Mouse (Mus musculus): Measurements from ENCODE around the gene Map6. TPM values are rescaled to one million over a fixed set of nuclear protein-coding genes. Genes with fewer than 3 reads are reported as not detected.
"Not testable (repeated sequence)": the region's sequence is repeated elsewhere in the genome, so short reads cannot be mapped to it uniquely, and the experiment has no call there.

Map6 gene
- total RNA-seq, 1 experiment from 2014 or later: 7.0 TPM

GRCm38 (mm10) chr7:99355731-99356131, 88.5 kb downstream of the Map6 start:
- DNase-seq: peak; percentile 89

DNA sequence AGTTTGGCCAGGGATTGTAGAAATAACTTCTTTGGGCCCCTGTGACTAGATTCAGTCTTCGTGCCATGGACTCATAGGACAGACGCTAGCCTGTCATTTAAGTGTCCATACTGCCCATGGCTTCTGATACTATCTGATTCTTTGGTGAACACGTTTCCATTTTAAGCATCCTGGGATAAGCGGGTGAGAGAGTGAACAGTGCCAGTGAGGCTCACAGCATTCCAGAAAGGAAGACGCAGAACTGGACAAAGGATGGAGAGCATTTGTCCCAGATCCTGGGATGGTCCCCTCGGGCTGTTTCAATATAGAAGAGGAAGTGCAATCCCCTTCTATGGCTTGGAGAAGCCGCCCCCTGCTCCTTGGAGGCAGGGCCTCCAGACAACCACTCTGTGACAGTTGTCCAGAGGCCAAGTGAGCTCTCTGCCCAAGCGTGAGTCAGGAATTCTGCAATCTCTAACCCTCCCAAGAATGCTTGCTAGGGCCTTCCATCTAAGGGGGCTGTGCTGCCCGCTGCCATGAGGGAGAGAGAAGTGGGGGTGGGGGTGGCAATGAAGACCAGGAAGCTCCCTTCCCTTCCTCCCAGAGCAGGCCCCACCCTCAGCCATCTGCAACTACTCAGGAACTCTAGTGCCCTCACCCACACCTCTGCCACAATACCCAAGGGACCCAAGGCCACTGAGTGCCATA, 89.1 kb downstream of the Map6 start:
- DNase-seq: peak; percentile 73

DNA sequence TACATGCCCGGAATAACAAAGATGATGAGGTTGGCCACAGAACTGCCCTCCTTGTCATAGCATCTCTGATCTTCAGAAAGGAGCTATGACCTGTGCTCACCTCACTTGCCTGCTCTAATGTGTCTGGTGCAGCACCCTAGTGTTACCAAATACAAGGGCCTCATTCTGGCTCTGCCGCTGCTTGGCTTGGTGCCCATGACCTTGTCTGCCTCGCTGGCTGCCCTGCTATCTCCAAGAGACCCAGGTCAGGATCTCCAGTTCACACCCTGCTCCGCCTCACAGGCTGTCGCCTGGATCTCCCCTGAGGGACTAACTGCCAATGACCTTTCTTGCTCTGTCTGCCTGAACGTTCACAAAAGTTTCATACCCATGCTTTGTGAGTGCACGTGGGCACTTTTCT, 90.0 kb downstream of the Map6 start:
- DNase-seq: peak; percentile 92

- no peak for DNase-seq
Measured at GRCm38 (mm10) chr7:99358371-99358770, 91.1 kb downstream of the Map6 start.

DNA sequence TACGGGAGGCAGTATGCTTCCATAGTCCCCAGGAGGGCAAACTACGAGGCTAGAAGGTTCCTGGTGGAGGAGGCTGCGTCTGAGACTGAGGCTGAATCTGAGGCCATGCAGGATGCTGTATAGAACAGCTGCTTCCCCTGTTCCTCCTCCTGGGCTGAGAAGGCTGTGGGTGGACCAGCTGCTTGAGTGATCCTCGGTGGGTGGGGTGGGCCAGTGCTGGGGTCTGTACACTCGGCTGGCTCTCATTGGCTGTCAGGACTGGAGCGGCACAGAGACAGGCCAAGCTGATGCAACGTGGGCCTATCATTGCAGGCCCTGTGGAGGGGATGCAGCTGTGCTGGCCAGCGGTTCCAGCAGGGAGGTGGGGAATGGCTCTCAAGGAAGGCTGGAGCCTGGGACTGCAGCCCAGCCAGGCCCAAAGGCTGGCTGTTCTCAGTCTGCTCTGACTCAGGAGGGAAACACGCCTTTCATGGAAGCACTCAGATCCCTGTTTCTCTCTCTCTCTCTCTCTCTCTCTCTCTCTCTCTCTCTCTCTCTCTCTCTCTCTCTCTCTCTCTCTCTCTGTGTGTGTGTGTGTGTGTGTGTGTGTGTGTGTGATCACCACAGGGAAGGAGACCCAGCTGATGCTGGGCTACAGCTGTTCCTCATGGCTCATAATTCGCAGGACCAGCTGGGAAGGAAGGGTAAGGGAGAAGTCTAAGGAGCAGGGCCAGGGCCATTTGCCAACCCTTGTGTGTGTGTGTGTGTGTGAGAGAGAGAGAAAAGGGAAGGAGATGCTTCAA, 93.0 kb downstream of the Map6 start:
- peak; percentile 81 for DNase-seq

DNA sequence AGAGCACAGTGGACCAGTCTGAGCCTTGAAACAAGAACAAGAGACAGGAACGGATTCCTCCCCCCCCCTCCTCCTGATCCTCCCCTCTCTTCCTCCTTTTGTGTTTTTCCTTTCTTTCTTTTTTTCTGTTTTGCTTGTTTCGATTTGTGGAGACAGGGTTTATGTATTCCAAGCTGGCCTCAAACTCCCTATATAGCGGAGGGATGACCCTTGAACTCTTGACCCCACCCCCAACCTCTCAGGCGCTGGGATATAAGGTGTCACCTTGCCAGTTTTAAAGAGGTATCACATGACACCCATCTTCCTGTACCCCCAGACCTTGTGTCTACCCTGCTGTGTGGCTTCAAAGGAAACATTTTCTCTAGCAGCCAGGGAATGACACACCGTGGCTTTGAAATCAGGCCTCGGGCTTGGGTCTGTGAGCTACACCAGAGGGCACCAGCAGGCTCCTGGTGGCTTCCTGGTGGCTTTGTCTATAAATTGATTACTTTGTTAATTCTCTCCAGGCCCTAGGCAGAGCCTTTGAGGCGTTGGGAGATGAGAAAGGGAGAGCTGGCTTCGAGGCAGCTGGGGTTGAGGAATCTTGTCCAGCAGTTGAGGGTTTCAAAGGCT, 93.7 kb downstream of the Map6 start:
- no peak for DNase-seq

DNA sequence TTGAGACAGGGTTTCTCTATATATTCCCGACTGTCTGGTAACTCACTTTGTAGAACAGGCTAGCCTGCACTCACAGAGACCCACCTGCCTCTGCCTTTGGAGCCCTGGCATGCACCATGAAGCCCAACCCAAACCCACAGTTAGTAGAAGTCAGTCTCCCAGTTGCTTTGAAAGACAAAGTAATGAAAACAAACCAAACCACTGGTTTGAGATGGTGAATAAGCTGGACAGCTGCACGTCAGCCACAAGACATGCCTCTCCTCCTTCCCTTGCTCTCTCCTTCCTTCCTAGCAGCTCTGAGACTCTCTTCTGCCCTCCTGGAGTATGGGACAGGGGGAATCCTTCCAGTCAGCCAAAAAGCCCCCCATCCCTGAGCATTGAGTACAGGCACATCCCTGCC, 94.9 kb downstream of the Map6 start:
- no peak for DNase-seq

GRCm38 (mm10) chr7:99365069-99365468, 97.8 kb downstream of the Map6 start:
- DNase-seq: peak; percentile 78

DNA sequence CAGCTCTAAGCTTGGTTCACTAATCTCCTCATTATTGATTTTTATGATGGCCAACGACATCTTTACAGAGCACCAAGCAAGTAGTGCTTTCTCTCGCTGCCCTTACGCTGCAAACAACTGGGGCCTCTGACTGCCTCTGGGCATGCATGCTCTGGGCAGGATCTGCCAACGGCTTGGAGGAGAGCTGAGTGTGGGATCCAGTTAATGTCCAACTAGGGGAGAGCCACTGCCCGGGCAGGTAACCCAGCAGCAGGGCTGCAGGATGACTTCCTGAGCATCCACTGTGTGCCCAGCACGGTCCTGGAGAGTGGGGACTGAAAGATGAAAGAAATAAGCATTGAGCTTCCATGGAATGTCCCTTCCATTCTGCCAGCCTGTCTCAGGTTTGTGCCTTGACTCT, 99.5 kb downstream of the Map6 start:
- no peak for DNase-seq

- DNase-seq: not testable (repeated sequence)
Measured at GRCm38 (mm10) chr7:99374325-99374724, 107.1 kb downstream of the Map6 start.

GRCm38 (mm10) chr7:99375455-99375854, 108.2 kb downstream of the Map6 start:
- peak; percentile 82 for DNase-seq

DNA sequence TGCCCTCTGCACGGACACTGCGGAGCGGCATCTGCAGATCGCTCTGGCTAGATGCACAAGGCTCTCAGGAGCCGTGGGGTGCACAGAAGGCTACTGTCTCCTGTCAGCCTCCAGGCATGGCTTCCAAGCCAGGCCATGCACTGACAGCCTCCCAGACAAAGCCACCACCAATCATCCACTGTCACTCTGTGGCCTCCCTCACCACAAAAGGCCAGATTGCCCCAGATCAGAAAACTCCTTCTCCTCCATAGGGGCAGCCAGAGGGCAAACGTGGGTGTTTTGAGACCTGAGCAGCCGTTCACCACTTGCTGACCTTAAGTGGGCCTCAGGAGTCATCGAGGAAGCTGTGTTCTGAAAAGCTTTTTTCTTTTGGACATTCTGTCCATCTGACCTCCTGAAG, 111.6 kb downstream of the Map6 start:
- DNase-seq: no peak

DNA sequence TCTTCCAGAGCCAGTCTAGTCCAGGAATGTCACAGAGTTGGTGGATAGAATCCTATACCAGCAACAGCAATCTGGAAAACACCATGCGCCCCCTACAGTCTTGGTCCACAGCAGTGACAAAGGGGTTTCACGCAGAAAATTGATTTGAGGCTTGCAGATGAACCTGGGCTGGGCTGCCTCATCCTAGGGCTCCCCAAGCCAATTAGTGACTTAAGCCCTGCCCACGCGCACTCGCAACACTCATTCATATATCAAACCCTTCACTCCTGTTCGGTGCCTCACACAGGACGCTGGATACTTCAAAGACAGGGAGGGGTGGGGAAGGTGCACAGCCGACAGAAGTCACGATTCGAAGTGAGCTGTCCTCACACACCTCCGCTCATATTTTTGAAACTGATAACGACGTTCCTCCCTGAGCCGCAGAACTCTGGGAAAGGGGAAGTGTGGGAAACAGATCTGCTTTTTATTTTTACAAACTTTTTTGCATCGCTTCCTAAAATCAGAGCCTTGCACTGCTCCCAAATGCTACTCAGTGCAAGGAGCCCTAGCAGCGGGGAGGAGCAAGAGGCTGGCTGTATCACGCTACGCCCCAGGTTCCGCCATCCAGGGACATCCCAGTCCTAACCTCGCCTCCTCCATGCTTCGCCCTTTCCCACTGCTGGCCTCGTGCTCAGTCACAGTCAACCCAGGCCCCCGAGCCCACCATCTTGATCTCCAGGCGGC, 113.4 kb downstream of the Map6 start:
- peak; percentile 44 for DNase-seq

- peak; percentile 100 for DNase-seq
Measured at GRCm38 (mm10) chr7:99381214-99382087, 114.2 kb downstream of the Map6 start, which contains the start of gene Gdpd5. Gene Gdpd5, plus strand, starts transcription at chr7:99381414.

DNA sequence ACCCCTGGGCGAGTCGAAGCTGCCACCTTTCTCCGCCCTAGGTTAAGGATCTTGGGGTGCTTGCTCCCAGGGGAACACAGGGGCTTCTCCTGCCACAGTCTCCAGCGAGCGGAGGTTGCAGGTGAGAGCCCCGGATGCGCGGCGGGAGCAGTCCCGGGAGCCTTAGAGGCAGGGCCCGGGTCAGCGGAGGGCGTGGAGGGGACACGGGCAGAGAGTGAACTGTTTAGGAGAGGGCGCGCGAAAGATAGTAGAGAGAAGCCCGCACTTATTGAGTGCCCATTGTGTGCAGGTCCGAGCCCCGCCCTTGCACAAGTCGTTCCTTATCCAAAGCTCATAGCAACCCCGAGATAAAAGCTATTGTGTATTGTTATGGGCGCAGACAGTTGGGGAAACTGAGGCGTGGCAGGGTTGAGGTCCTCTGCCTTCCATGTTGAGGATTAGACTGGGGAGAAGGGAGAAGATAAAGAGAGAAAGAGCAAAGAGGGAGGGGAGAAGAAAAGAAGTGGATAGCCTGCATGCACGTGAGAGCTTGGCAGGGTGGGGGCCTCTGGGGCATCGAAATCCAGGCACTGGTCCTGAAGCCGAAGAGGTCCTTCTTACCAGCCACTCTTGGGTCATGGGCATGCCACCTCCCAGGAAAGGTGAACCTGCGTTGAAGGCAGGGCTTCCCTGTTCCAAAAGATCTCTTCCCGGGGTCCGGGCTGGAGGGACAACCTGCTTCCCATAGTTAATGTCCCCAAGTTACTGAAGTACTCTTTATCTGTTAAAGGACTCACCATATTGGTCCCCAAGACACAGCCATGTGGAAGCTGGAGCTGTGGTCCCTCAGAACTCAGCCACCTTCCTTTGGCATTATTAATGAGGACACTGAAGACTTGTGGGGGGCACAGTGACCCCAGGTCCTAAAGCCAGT, 115.1 kb downstream of the Map6 start:
- DNase-seq: peak; percentile 38

GRCm38 (mm10) chr7:99383246-99383645, 116.0 kb downstream of the Map6 start:
- peak; percentile 56 for DNase-seq

- peak; percentile 49 for DNase-seq
Measured at GRCm38 (mm10) chr7:99384101-99384611, 116.9 kb downstream of the Map6 start.

- peak; percentile 71 for DNase-seq
Measured at GRCm38 (mm10) chr7:99386030-99386429, 118.8 kb downstream of the Map6 start.

Measured in adrenal gland, postnatal 14 days (tissue).